Mouse (Mus musculus) CH12.LX (cell line): ENCODE results near the gene Ank3. TPM values are rescaled to one million over a fixed set of nuclear protein-coding genes. Genes with fewer than 3 reads are reported as not detected.

Experiments used
- DNase-seq: peaks from one replicate; pipeline ENCODE4 v3.0.0-alpha.2; 2013; ENCODE audit errors: extremely low read depth
- H3K27ac ChIP-seq: 2 replicates; pipeline ENCODE4 v1.5.1; 2012; ENCODE audit warnings: low read depth, mild to moderate bottlenecking, control low read depth, moderate library complexity; ENCODE audit not compliant: insufficient read depth
- H3K27me3 ChIP-seq: replicated peaks from 2 replicates; pipeline ENCODE3; 2012; ENCODE audit warnings: inconsistent platforms
- H3K36me3 ChIP-seq, 2 experiments: replicated peaks in 1 of 2; 2 replicates each; pipeline versions ENCODE3 to v1.6.1; 2012; ENCODE audit warnings: inconsistent platforms in 1 of 2, low read length in 1 of 2, mild to moderate bottlenecking in 1 of 2, mixed read lengths in 1 of 2, moderate library complexity in 1 of 2; ENCODE audit not compliant: control insufficient read depth in 1 of 2, insufficient read depth in 1 of 2
- H3K4me1 ChIP-seq, 2 experiments: 2 replicates each; pipeline ENCODE4 v1.6.1; 2012; ENCODE audit warnings: inconsistent platforms in 1 of 2, moderate library complexity in 1 of 2; ENCODE audit not compliant: insufficient read depth in 2 of 2, control insufficient read depth in 1 of 2
- H3K4me2 ChIP-seq: 2 replicates; pipeline ENCODE4 v1.6.1; 2012; ENCODE audit warnings: low read depth, mild to moderate bottlenecking, control low read depth; ENCODE audit not compliant: poor library complexity, insufficient read depth, severe bottlenecking
- H3K4me3 ChIP-seq, 3 experiments: fragments of 150-350 bp in 1 of 3; sonication (generic) in 1 of 3; replicated peaks in 1 of 3; 2 replicates each; pipeline versions ENCODE3 to v1.5.1; 2011 to 2012; ENCODE audit warnings: low read depth in 2 of 3, low read length in 2 of 3, mild to moderate bottlenecking in 2 of 3, moderate library complexity in 2 of 3, control low read depth in 1 of 3, improper control_type of control experiment in 1 of 3, inconsistent platforms in 1 of 3, mixed read lengths in 1 of 3; ENCODE audit not compliant: poor library complexity in 1 of 3
- H3K79me2 ChIP-seq: replicated peaks from 2 replicates; pipeline ENCODE4 v1.6.1; 2012; ENCODE audit warnings: mild to moderate bottlenecking, moderate library complexity; ENCODE audit not compliant: control insufficient read depth, poor library complexity, insufficient read depth, severe bottlenecking; ENCODE audit errors: extremely low read depth
- H3K9ac ChIP-seq: 2 replicates; pipeline ENCODE4 v1.6.1; 2012; ENCODE audit warnings: low read depth, mild to moderate bottlenecking, control low read depth, moderate library complexity; ENCODE audit not compliant: insufficient read depth
- H3K9me3 ChIP-seq: replicated peaks from 2 replicates; pipeline ENCODE3; 2012; ENCODE audit warnings: low read length, inconsistent platforms, mixed read lengths
- BHLHE40 ChIP-seq: IDR thresholded peaks from 2 replicates; pipeline ENCODE4 v1.6.1; 2011; ENCODE audit warnings: mild to moderate bottlenecking, low read depth, low read length, improper control_type of control experiment
- CHD1 ChIP-seq: IDR thresholded peaks from 2 replicates; pipeline ENCODE4 v1.6.1; 2012; ENCODE audit warnings: low read depth, low read length, improper control_type of control experiment, inconsistent platforms
- CTCF ChIP-seq, 2 experiments: IDR thresholded peaks in 1 of 2; conservative IDR thresholded peaks in 1 of 2; 2 replicates each; pipeline ENCODE4 v1.5.1; 2011 to 2012; ENCODE audit warnings: low read depth in 2 of 2, low read length in 2 of 2, improper control_type of control experiment in 1 of 2, inconsistent platforms in 1 of 2, mild to moderate bottlenecking in 1 of 2, moderate library complexity in 1 of 2
- E2F4 ChIP-seq: IDR thresholded peaks from 2 replicates; pipeline ENCODE4 v1.6.1; 2011; ENCODE audit warnings: low read depth, low read length, improper control_type of control experiment; ENCODE audit not compliant: insufficient replicate concordance
- HCFC1 ChIP-seq: IDR thresholded peaks from 2 replicates; pipeline ENCODE4 v1.6.1; 2012; ENCODE audit warnings: low read depth, mild to moderate bottlenecking, inconsistent platforms, low read length, improper control_type of control experiment
- IRF4 ChIP-seq: IDR thresholded peaks from 2 replicates; pipeline ENCODE4 v1.6.1; 2014; ENCODE audit warnings: low read depth, mild to moderate bottlenecking, inconsistent platforms, low read length, improper control_type of control experiment
- JUND ChIP-seq: conservative IDR thresholded peaks from 2 replicates; pipeline ENCODE4 v1.6.1; 2011; ENCODE audit warnings: low read depth, low read length, improper control_type of control experiment
- KAT2A ChIP-seq: IDR thresholded peaks from 2 replicates; pipeline ENCODE4 v1.6.1; 2012; ENCODE audit warnings: low read length, improper control_type of control experiment, inconsistent platforms; ENCODE audit not compliant: insufficient replicate concordance
- MAFK ChIP-seq: IDR thresholded peaks from 2 replicates; pipeline ENCODE4 v1.6.1; 2011; ENCODE audit warnings: low read length, improper control_type of control experiment; ENCODE audit not compliant: insufficient replicate concordance
- MAZ ChIP-seq: IDR thresholded peaks from 2 replicates; pipeline ENCODE4 v1.6.1; 2012; ENCODE audit warnings: low read depth, mild to moderate bottlenecking, inconsistent platforms, low read length, improper control_type of control experiment, moderate library complexity
- MXI1 ChIP-seq: IDR thresholded peaks from 2 replicates; pipeline ENCODE4 v1.6.1; 2011; ENCODE audit warnings: mild to moderate bottlenecking, low read depth, low read length, improper control_type of control experiment
- MYC ChIP-seq: IDR thresholded peaks from 2 replicates; pipeline ENCODE4 v1.6.1; 2011; ENCODE audit warnings: low read depth, mild to moderate bottlenecking, improper control_type of control experiment, low read length
- NELFE ChIP-seq: IDR thresholded peaks from 2 replicates; pipeline ENCODE4 v1.6.1; 2011; ENCODE audit warnings: low read depth, low read length, improper control_type of control experiment
- NRF1 ChIP-seq: IDR thresholded peaks from 2 replicates; pipeline ENCODE4 v1.6.1; 2014; ENCODE audit warnings: low read depth, mild to moderate bottlenecking, inconsistent platforms, low read length, improper control_type of control experiment, moderate library complexity
- PAX5 ChIP-seq: IDR thresholded peaks from 2 replicates; pipeline ENCODE4 v1.6.1; 2012; ENCODE audit warnings: low read length, inconsistent platforms, mixed read lengths
- POLR2A ChIP-seq: IDR thresholded peaks from 2 replicates; pipeline ENCODE4 v1.6.1; 2011; ENCODE audit warnings: low read depth, mild to moderate bottlenecking, improper control_type of control experiment, low read length
- POLR2AphosphoS2 ChIP-seq: IDR thresholded peaks from 2 replicates; pipeline ENCODE4 v1.6.1; 2011; ENCODE audit warnings: low read depth, low read length, improper control_type of control experiment
- RAD21 ChIP-seq: IDR thresholded peaks from 2 replicates; pipeline ENCODE4 v1.6.1; 2011; ENCODE audit warnings: low read depth, mild to moderate bottlenecking, low read length, improper control_type of control experiment, moderate library complexity
- RCOR1 ChIP-seq: conservative IDR thresholded peaks from 2 replicates; pipeline ENCODE4 v1.6.1; 2012; ENCODE audit warnings: low read depth, mild to moderate bottlenecking, inconsistent platforms, low read length, improper control_type of control experiment
- SIN3A ChIP-seq: IDR thresholded peaks from 2 replicates; pipeline ENCODE4 v1.6.1; 2012; ENCODE audit warnings: low read length, improper control_type of control experiment, inconsistent platforms
- SMC3 ChIP-seq: IDR thresholded peaks from 2 replicates; pipeline ENCODE4 v1.6.1; 2011; ENCODE audit warnings: low read depth, low read length, improper control_type of control experiment
- TBP ChIP-seq: conservative IDR thresholded peaks from 2 replicates; pipeline ENCODE4 v1.6.1; 2011; ENCODE audit warnings: low read depth, low read length, improper control_type of control experiment
- TCF12 ChIP-seq: IDR thresholded peaks from 2 replicates; pipeline ENCODE4 v1.6.1; 2014; ENCODE audit warnings: low read depth, mild to moderate bottlenecking, inconsistent platforms, low read length, improper control_type of control experiment
- UBTF ChIP-seq: IDR thresholded peaks from 2 replicates; pipeline ENCODE4 v1.6.1; 2012; ENCODE audit warnings: low read depth, mild to moderate bottlenecking, inconsistent platforms, low read length, improper control_type of control experiment, moderate library complexity
- USF1 ChIP-seq: IDR thresholded peaks from 2 replicates; pipeline ENCODE4 v1.6.1; 2014; ENCODE audit warnings: low read depth, mild to moderate bottlenecking, inconsistent platforms, low read length, improper control_type of control experiment
- USF2 ChIP-seq: conservative IDR thresholded peaks from 2 replicates; pipeline ENCODE4 v1.6.1; 2011; ENCODE audit warnings: low read depth, low read length, improper control_type of control experiment
- ZC3H11A ChIP-seq: IDR thresholded peaks from 2 replicates; pipeline ENCODE4 v1.6.1; 2012; ENCODE audit warnings: low read depth, mild to moderate bottlenecking, inconsistent platforms, low read length, improper control_type of control experiment
- ZKSCAN1 ChIP-seq: IDR thresholded peaks from 2 replicates; pipeline ENCODE4 v1.6.1; 2012; ENCODE audit warnings: low read depth, inconsistent platforms, low read length, improper control_type of control experiment, borderline replicate concordance
- ZMIZ1 ChIP-seq: IDR thresholded peaks from 2 replicates; pipeline ENCODE4 v1.6.1; 2012; ENCODE audit warnings: low read depth, mild to moderate bottlenecking, inconsistent platforms, low read length, improper control_type of control experiment
- dilution Hi-C: fragments of 300-500 bp; cut with MboI; formaldehyde crosslinking; loops from 2 replicates; pipeline ENCODE4 v1.14.3; 2020; ENCODE audit warnings: low sequenced_read_pairs; ENCODE audit not compliant: extremely low pct_unique_long_range_greater_than_20kb, extremely low pct_ligation_motif_present
- in situ Hi-C: fragments of 300-500 bp; cut with MboI; formaldehyde crosslinking; loops from 3 replicates; pipeline ENCODE4 v1.14.3; 2019; ENCODE audit warnings: low sequenced_read_pairs, low pct_ligation_motif_present, low pct_unique_long_range_greater_than_20kb, mixed read lengths
- polyA plus RNA-seq: library from polyadenylated mRNA; unstranded; fragments of >175 nt; gene quantifications from 2 replicates; pipeline ENCODE4 v1.2.1, GENCODE M21; 2012; ENCODE audit warnings: low read depth; ENCODE audit not compliant: insufficient read length
- total RNA-seq, 2 experiments: library from RNA; depleted of rRNA; stranded (reverse); fragments of 300-350 nt in 1 of 2; fragments of >200 nt in 1 of 2; gene quantifications; 2 replicates each; pipeline ENCODE4 v1.2.3; 2012 to 2014

The Ank3 gene
- total and polyA plus RNA-seq, 3 experiments = 4.7 to 8.3 (median 6.2) TPM

- H3K4me2 ChIP-seq = no peak overlapping the region
- H3K27me3 ChIP-seq = no peaks in the 10 kb centered on the region
- H3K9ac ChIP-seq = no peak overlapping the region
- TF ChIP-seq BHLHE40 = no peak
- no peak for TF ChIP-seq JUND
- no peak for TF ChIP-seq SIN3A
- no peak for TF ChIP-seq E2F4
- no peak for TF ChIP-seq MAZ
- no peak for TF ChIP-seq RCOR1
- no peak for TF ChIP-seq POLR2AphosphoS2
- TF ChIP-seq SMC3 = no peak
- no peak for TF ChIP-seq USF2
- no peak for TF ChIP-seq MXI1
- no peak for TF ChIP-seq MYC
- no peak for TF ChIP-seq ZC3H11A
- TF ChIP-seq POLR2A = no peak
- no peak for TF ChIP-seq IRF4
- TF ChIP-seq MAFK = no peak
- TF ChIP-seq UBTF = no peak
- no peak for TF ChIP-seq NELFE
- no peak for TF ChIP-seq CHD1
- TF ChIP-seq RAD21 = no peak
- TF ChIP-seq, all 38 proteins: peak for 0
- in situ Hi-C loops (no loop called here), dilution Hi-C loops (no loop called here)
- no peak overlapping the region for H3K27ac ChIP-seq
- no peaks in the 10 kb centered on the region for H3K4me1 ChIP-seq
- H3K79me2 ChIP-seq = no peaks in the 10 kb centered on the region; the same call in 1 of the 2 replicates
- DNase-seq = no peak
- no peak overlapping the region for H3K4me3 ChIP-seq
- peaks cover 0 to 14% of the 10 kb centered on the region in 2 experiments for H3K36me3 ChIP-seq
- H3K9me3 ChIP-seq = no peaks in the 10 kb centered on the region
Observed at GRCm38 (mm10) chr10:69611314-69611713, 212.7 kb downstream of the Ank3 start.

GRCm38 (mm10) chr10:69611839-69612340 lies 213.3 kb downstream of the Ank3 start:
- no peak overlapping the region for H3K9ac ChIP-seq
- H3K27ac ChIP-seq = no peak overlapping the region
- no peaks in the 10 kb centered on the region for H3K9me3 ChIP-seq
- no peak for DNase-seq
- no peaks in the 10 kb centered on the region; the same call in 1 of the 2 replicates for H3K79me2 ChIP-seq
- H3K4me1 ChIP-seq = no peaks in the 10 kb centered on the region
- no peaks in the 10 kb centered on the region for H3K27me3 ChIP-seq
- H3K4me3 ChIP-seq = no peak overlapping the region
- H3K36me3 ChIP-seq = peaks cover 0 to 14% of the 10 kb centered on the region in 2 experiments
- no peak overlapping the region for H3K4me2 ChIP-seq
- TF ChIP-seq ZMIZ1 (no peak), NRF1 (no peak), PAX5 (no peak), TBP (no peak), RCOR1 (no peak), TCF12 (no peak), KAT2A (no peak), HCFC1 (no peak), ZKSCAN1 (no peak), USF1 (no peak), CHD1 (no peak), CTCF (conservative IDR thresholded peaks at IDR 0.05 in 1 of 2, IDR thresholded peaks at IDR 0.05 in 1 of 2; ENCODE audit: low read depth in 2 of 2, low read length in 2 of 2) (no peak)
- in situ Hi-C loops (no loop called here), dilution Hi-C loops (no loop called here)
